Mouse (Mus musculus) heart, embryonic 16.5 days (tissue): ENCODE measurements around the gene Tunar. TPM values are rescaled to one million over a fixed set of nuclear protein-coding genes. Genes with fewer than 3 reads are reported as not detected.

Experiments used
- ATAC-seq: fragments of 200-750 bp; cut with Nextera tagmentation; replicated peaks from 2 replicates; pipeline ENCODE4 v1.8.0; 2017; ENCODE audit warnings: moderate number of reproducible peaks; ENCODE audit not compliant: insufficient read depth, low FRiP score; ENCODE audit errors: extremely low read depth
- H3K27ac ChIP-seq: fragments of 300-500 bp; sonication (generic); 2 replicates; pipeline ENCODE4 v1.5.1; 2014; ENCODE audit warnings: mild to moderate bottlenecking, low read length, control low read depth, moderate library complexity
- H3K27me3 ChIP-seq: fragments of 300-500 bp; sonication (generic); 2 replicates; pipeline ENCODE4 v1.6.1; 2014; ENCODE audit warnings: low read length, mixed read lengths; ENCODE audit not compliant: control insufficient read depth, insufficient read depth
- H3K36me3 ChIP-seq: fragments of 300-500 bp; sonication (generic); 2 replicates; pipeline ENCODE4 v1.6.1; 2014; ENCODE audit not compliant: control insufficient read depth, insufficient read depth
- H3K4me1 ChIP-seq: fragments of 300-500 bp; sonication (generic); 2 replicates; pipeline ENCODE4 v1.6.1; 2014; ENCODE audit warnings: low read length, mixed read lengths; ENCODE audit not compliant: control insufficient read depth, insufficient read depth
- H3K4me2 ChIP-seq: fragments of 300-500 bp; sonication (generic); 2 replicates; pipeline ENCODE4 v1.6.1; 2014; ENCODE audit warnings: low read depth, mild to moderate bottlenecking, control low read depth, low read length
- H3K4me3 ChIP-seq: fragments of 300-500 bp; sonication (generic); 2 replicates; pipeline ENCODE4 v1.5.1; 2014; ENCODE audit warnings: mild to moderate bottlenecking, control low read depth, low read length
- H3K9ac ChIP-seq: fragments of 300-500 bp; sonication (generic); 2 replicates; pipeline ENCODE4 v1.6.1; 2014; ENCODE audit warnings: low read length, control low read depth
- H3K9me3 ChIP-seq: fragments of 300-500 bp; sonication (generic); replicated peaks from 2 replicates; pipeline ENCODE4 v1.6.1; 2016; ENCODE audit warnings: low read length; ENCODE audit not compliant: control insufficient read depth
- WGBS: fragments of 180-500 bp; shearing (Covaris S2); extraction: QIAGEN DNeasy Blood & Tissue Kit; methylation state at CpG from one replicate; pipeline ENCODE4 v1.1.7; 2014; 5-methylcytosine and 5-hydroxymethylcytosine counted together
- polyA plus RNA-seq: library from polyadenylated mRNA; unstranded; fragments of >200 nt; fragmentation: Nextera tagmentation; extraction: Ambion mirVana; gene quantifications from 2 replicates; pipeline ENCODE4 v1.2.1, GENCODE M21; 2015

The Tunar gene
- polyA plus RNA-seq, 1 experiment from 2014 or later, result not detected

DNA sequence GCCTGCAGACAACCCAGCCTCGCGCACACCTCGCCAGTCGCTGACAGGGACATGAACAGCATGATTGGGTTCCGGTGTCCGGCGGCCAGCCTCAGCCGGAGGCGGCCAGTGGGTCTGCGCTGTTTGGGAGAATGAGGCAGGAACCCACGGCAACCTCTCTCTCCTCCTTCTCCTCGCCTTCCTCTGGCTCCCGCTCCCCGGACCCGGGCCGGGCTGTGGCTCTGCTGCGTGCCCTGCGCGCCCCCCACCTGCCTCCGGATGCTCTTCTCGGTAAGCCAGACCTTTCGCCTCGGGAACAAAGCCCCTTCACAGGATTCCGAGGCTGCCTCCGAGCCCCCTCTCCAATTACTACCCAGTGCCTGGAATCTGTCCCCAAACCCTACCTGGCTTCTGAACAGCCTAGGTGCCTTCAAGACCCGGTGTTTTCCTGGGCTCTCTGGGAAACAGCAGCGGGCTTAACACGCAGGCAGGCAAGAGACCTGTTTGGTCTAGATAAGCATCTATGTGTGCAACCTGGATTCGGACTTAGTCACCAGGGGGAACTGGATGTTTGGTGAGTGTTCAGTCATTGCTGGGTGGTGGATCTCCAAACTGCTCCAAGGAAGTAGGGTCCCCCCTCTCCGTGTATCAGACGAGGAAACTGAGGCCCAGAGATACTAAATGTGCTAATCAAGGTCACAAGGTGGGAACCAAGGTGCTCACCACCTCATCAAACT, 3.8 kb downstream of the Tunar start:
- Histone ChIP-seq H3K9ac (peak overlapping the region; percentile 47), H3K27me3 (peaks cover 72% of the 10 kb centered on the region), H3K4me1 (peaks cover 6% of the 10 kb centered on the region), H3K9me3 (no peaks in the 10 kb centered on the region; the same call in 1 of the 2 replicates), H3K36me3 (no peaks in the 10 kb centered on the region), H3K4me3 (peak overlapping the region; percentile 57), H3K27ac (no peak overlapping the region), H3K4me2 (peak overlapping the region; percentile 90)
- no peak for ATAC-seq
- WGBS, result 4% methylated on average over 31 of the region's 31 CpGs

- Histone ChIP-seq H3K27me3 (peaks cover 72% of the 10 kb centered on the region), H3K9me3 (no peaks in the 10 kb centered on the region; the same call in 1 of the 2 replicates), H3K4me1 (peaks cover 6% of the 10 kb centered on the region), H3K36me3 (no peaks in the 10 kb centered on the region), H3K4me2 (no peak overlapping the region), H3K27ac (no peak overlapping the region), H3K4me3 (no peak overlapping the region), H3K9ac (no peak overlapping the region)
- no peak for ATAC-seq
- WGBS, result 69% methylated on average over 11 of the region's 11 CpGs
Observed at GRCm38 (mm10) chr12:105338256-105338977, 4.7 kb downstream of the Tunar start.

DNA sequence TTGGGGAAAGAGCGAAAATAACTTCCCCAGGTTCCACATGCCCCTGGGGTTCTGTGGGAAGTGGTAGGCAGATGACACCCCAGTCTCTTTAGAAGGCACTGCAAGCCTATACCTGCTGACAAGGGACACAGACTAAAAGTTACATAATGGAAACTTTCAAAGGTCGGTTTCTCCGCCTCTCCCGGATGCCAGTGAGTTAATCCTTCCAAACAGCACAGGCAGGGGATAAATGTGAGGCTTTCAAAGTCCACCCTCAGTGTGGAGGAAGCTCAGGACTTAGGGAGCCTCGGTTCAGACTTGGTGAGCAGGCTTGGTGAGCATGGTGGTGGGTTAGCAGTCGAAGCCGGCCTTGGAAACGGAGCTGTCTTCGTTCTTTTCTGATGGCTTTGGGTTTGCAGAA, 7.9 kb downstream of the Tunar start:
- H3K27me3 ChIP-seq, result peaks cover 58% of the 10 kb centered on the region
- H3K9me3 ChIP-seq, result no peaks in the 10 kb centered on the region
- no peak overlapping the region for H3K4me3 ChIP-seq
- H3K4me2 ChIP-seq, result no peak overlapping the region
- H3K4me1 ChIP-seq, result peaks cover 6% of the 10 kb centered on the region
- no peak overlapping the region for H3K27ac ChIP-seq
- no peak overlapping the region for H3K9ac ChIP-seq
- WGBS, result 55% methylated on average over 9 of the region's 9 CpGs
- H3K36me3 ChIP-seq, result no peaks in the 10 kb centered on the region
- no peak for ATAC-seq

DNA sequence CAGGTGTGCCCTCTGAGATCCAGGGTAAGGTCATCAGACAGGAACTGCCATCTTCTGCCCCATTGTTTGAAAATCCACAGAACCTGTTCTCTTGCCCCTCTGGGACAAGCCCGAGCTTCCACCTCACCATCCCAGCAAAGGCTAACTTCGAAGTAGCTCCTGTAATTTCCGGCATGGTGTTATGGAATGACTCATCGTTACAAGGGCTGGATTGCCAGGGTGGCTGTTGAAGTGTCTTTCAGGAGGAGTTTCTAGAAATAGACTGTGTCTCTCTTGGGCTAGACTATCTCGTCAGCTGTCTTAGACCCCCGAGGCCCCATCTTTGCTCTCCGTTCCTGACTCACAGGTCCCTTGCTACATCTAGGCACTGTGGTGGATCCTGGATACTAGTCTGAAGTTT, 10.8 kb downstream of the Tunar start:
- H3K27me3 ChIP-seq, result peaks cover 28% of the 10 kb centered on the region
- no peak overlapping the region for H3K27ac ChIP-seq
- H3K9ac ChIP-seq, result no peak overlapping the region
- H3K36me3 ChIP-seq, result no peaks in the 10 kb centered on the region
- H3K9me3 ChIP-seq, result no peaks in the 10 kb centered on the region
- no peak for ATAC-seq
- no peak overlapping the region for H3K4me3 ChIP-seq
- H3K4me2 ChIP-seq, result no peak overlapping the region
- WGBS, result 43% methylated on average over 7 of the region's 7 CpGs
- no peaks in the 10 kb centered on the region for H3K4me1 ChIP-seq

- Histone ChIP-seq H3K9me3 (0 out of 2 replicates have a peak, but pooled peaks cover 2% of the 10 kb centered on the region), H3K4me2 (no peak overlapping the region), H3K9ac (no peak overlapping the region), H3K27me3 (peaks cover 13% of the 10 kb centered on the region), H3K27ac (no peak overlapping the region), H3K4me3 (no peak overlapping the region), H3K36me3 (no peaks in the 10 kb centered on the region), H3K4me1 (no peaks in the 10 kb centered on the region)
- no peak for ATAC-seq
- WGBS, result 38% methylated on average over 4 of the region's 4 CpGs
Observed at GRCm38 (mm10) chr12:105346861-105347260, 13.2 kb downstream of the Tunar start.

DNA sequence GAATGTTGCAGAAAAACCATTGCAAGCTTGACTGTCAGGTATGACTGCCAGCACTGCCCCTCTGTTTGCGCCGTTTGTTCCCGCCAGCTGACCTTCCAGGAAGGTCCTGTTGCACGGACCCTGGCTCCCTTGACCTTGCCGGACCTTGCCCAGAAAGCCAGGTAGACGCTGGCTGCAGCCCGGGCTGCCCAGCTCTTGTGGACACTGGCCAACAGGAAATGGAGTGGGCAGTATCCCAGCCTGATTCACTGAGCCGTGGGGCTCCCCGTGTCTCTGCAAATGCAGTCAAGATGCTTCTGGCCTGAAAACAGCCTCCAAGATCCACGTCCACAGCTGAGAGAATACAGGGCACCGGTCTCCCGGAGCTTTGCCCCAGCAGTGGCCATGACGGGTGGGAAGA, 13.6 kb downstream of the Tunar start:
- Histone ChIP-seq H3K36me3 (no peaks in the 10 kb centered on the region), H3K9ac (no peak overlapping the region), H3K4me1 (no peaks in the 10 kb centered on the region), H3K9me3 (0 out of 2 replicates have a peak, but pooled peaks cover 2% of the 10 kb centered on the region), H3K4me2 (no peak overlapping the region), H3K27me3 (peaks cover 17% of the 10 kb centered on the region), H3K27ac (no peak overlapping the region), H3K4me3 (no peak overlapping the region)
- no peak for ATAC-seq
- 76% methylated on average over 13 of the region's 13 CpGs for WGBS

DNA sequence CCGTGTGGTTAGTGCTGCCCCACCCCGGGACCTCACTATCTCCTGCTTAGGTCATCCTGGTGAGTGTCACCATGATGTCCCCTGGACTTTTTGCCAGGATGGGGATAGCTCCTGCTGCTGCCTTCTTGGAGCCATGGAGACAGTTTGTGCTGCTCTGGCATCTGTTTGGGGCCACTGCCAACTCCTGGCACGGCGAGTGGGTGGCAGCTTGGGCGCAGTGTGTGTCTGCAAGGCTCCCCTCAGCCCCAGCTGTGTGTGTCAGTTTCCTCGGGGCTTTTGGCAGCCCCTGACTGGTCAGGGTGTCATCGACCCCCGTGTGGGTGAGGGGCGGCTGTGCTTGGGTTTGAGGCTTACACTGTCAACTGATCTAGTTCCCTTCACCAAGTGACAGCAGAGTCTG, 20.6 kb downstream of the Tunar start:
- no peak overlapping the region for H3K4me2 ChIP-seq
- no peak for ATAC-seq
- no peak overlapping the region for H3K4me3 ChIP-seq
- WGBS, result 63% methylated on average over 9 of the region's 9 CpGs
- no peak overlapping the region for H3K9ac ChIP-seq
- peaks cover 24% of the 10 kb centered on the region for H3K27me3 ChIP-seq
- no peak overlapping the region for H3K27ac ChIP-seq
- no peaks in the 10 kb centered on the region for H3K36me3 ChIP-seq
- no peaks in the 10 kb centered on the region for H3K4me1 ChIP-seq
- 0 out of 2 replicates have a peak, but pooled peaks cover 2% of the 10 kb centered on the region for H3K9me3 ChIP-seq

DNA sequence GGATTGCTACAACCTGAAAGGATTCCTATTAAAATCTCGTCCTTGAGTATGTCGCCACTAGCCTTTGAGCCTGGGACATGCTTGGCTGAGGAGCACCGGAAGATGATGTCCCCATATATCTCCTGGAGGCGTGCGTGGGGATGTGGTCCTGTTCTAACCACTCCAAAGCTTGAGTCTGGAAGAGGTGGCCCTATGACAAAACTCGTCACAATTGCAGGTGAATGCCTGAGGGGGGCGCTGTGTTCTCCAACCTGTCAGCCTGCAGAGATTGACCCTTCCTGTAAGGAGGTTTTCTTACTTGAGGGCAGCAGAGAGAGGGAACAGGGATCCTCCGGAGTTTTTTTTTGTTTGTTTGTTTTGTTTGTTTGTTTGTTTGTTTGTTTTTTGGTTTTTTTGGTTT, 21.1 kb downstream of the Tunar start:
- H3K27ac ChIP-seq, result no peak overlapping the region
- H3K4me3 ChIP-seq, result no peak overlapping the region
- no peaks in the 10 kb centered on the region for H3K4me1 ChIP-seq
- H3K27me3 ChIP-seq, result peaks cover 24% of the 10 kb centered on the region
- 76% methylated on average over 8 of the region's 8 CpGs for WGBS
- H3K9ac ChIP-seq, result no peak overlapping the region
- H3K36me3 ChIP-seq, result no peaks in the 10 kb centered on the region
- 0 out of 2 replicates have a peak, but pooled peaks cover 2% of the 10 kb centered on the region for H3K9me3 ChIP-seq
- H3K4me2 ChIP-seq, result no peak overlapping the region
- ATAC-seq, result no peak

DNA sequence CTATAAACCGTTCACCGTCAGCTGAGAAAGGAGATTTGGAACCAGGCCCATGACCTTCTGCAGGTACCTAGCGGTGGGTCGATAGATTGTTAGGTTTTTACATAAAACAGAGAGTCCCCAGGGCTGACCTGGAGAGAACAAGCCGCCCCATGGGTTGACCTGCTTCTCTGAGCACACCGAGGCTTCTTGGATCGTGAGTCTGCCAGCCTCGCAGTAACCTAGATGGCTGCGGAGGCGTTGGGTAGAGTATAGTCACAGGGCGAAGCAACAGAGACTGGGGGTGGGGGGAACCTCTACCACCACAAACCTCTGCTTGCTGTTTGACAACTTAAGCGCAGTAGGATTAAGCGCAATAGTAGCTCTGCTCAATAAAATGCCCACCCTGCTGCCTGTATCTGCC, 23.1 kb downstream of the Tunar start:
- H3K27me3 ChIP-seq, result peaks cover 27% of the 10 kb centered on the region
- H3K4me3 ChIP-seq, result no peak overlapping the region
- no peak for ATAC-seq
- no peaks in the 10 kb centered on the region for H3K9me3 ChIP-seq
- no peaks in the 10 kb centered on the region for H3K4me1 ChIP-seq
- no peak overlapping the region for H3K9ac ChIP-seq
- no peak overlapping the region for H3K27ac ChIP-seq
- H3K4me2 ChIP-seq, result no peak overlapping the region
- WGBS, result 91% methylated on average over 13 of the region's 13 CpGs
- no peaks in the 10 kb centered on the region for H3K36me3 ChIP-seq
